Mouse (Mus musculus): ENCODE measurements around the gene Ahdc1. TPM values are rescaled to one million over a fixed set of nuclear protein-coding genes. Genes with fewer than 3 reads are reported as not detected.
A peak's percentile ranks its signal among the peaks of the same experiment; 100 is the strongest.

Ahdc1 gene
- polyA plus RNA-seq, 1 experiment from 2014 or later = 6.1 TPM

DNA sequence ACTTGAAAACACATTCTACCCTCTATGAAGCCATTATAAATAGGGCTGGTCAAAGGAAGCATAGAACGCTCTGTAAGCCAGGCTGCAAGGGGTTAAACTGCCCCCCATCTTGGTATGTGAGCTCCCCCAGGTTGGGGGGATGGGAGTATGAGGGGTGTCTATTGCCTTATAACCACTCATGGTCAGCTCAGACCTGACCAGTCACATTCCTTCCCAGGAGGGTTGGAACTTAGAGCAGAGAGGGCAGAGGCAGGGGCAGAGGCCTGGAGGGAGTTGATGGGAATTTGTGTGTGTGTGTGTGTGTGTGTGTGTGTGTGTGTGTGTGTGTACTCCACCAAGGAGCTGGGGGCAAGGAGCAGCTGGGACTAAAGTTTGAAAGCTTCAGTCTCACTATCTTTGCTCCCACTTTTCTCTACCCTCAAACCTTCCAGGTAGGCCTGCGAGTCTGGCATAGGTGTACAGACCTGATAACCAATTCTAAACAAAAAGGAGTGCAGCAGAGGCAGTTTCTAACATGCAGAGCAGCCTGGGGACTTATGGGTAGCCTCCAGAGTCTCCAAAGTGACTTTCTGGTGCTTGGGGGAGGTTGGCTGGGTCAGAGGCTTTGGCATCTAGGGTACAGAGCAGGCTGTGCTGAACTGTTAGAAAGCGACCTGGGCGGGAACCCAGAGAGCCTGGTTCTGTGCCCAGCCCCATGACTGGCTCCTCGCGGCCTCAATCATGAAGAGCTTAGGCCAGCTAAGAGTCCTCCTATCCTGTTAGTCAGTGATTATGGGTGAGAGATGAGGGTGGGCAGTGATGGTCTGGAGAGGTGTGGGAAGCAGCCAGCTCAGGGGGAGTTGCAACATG lies 33.0 kb downstream of the Ahdc1 start:
- peaks cover 10% of the 10 kb centered on the region; the same call in 1 of the 2 replicates for H3K27me3 ChIP-seq (ENCODE audit: control insufficient read depth, insufficient read depth, low read length)
- no peak overlapping the region; the same call in 1 of the 2 replicates for H3K9ac ChIP-seq (ENCODE audit: low read length)
- peak overlapping the region; percentile 67; the same call in 1 of the 2 replicates for H3K27ac ChIP-seq (ENCODE audit: low read depth, low read length)
- peaks cover 82% of the 10 kb centered on the region for H3K4me1 ChIP-seq (ENCODE audit: control insufficient read depth, insufficient read depth, low read length)
- WGBS = 26% methylated on average over 6 of the region's 6 CpGs
- H3K36me3 ChIP-seq (ENCODE audit: control insufficient read depth, insufficient read depth, low read length) = no peaks in the 10 kb centered on the region
- DNase-seq (ENCODE audit: low spot score) = no peak
- H3K9me3 ChIP-seq (ENCODE audit: control insufficient read depth, low read length) = no peaks in the 10 kb centered on the region
- H3K4me2 ChIP-seq (ENCODE audit: low read depth) = peak overlapping the region; percentile 35; the same call in 1 of the 2 replicates
- no peak for ATAC-seq (ENCODE audit: insufficient read depth, low FRiP score, low TSS enrichment)
- H3K4me3 ChIP-seq (ENCODE audit: low read depth, low read length) = no peak overlapping the region

GRCm38 (mm10) chr4:133044647-133045094 lies 33.6 kb downstream of the Ahdc1 start:
- Histone ChIP-seq H3K9ac (ENCODE audit: low read length) (no peak overlapping the region; the same call in 1 of the 2 replicates), H3K4me2 (ENCODE audit: low read depth) (peak overlapping the region; percentile 23; the same call in 1 of the 2 replicates), H3K27me3 (ENCODE audit: control insufficient read depth, insufficient read depth, low read length) (peaks cover 7% of the 10 kb centered on the region; the same call in 1 of the 2 replicates), H3K4me3 (ENCODE audit: low read depth, low read length) (no peak overlapping the region), H3K4me1 (ENCODE audit: control insufficient read depth, insufficient read depth, low read length) (peaks cover 83% of the 10 kb centered on the region), H3K27ac (ENCODE audit: low read depth, low read length) (0 out of 2 replicates have a peak overlapping the region, but pooled peaks have one; percentile 23), H3K36me3 (ENCODE audit: control insufficient read depth, insufficient read depth, low read length) (no peaks in the 10 kb centered on the region), H3K9me3 (ENCODE audit: control insufficient read depth, low read length) (no peaks in the 10 kb centered on the region)
- no peak for DNase-seq (ENCODE audit: low spot score)
- no peak for ATAC-seq (ENCODE audit: insufficient read depth, low FRiP score, low TSS enrichment)
- WGBS = 11% methylated on average over 6 of the region's 6 CpGs

DNA sequence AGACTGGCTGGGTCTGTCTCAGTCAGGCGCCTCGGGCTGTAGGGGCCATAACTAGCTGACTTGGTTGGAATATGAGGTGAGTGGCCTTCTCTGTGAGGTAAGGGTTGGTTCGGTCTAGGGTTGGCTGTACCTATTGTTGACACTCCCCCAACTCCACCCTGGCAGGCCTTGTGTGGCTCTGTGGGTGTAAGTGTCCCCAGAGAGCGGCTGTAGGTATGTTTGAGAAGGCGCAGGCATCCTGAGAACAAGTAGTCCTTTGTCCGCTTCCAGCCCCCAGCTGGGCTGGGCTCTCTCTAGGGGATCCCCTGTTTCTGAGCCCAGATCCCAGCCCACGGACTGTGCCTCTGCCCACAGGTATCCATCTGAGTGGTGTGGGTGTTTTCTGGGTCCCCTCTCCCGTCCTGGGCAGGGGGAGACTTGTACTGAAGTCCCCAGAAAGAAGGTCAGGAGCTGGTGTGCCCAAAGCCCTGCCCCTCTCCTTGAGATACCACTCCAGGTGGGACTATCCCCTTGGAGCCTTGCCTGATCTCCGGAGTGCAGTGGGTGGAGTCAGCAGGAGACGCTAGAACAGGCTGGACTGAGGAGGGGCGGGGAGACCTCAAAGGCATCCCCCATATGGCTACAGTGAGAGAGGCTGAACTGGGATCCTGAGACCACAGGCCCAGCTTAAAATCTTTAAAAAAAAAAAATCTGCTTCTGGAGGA lies 34.9 kb downstream of the Ahdc1 start:
- no peak for ATAC-seq (ENCODE audit: insufficient read depth, low FRiP score, low TSS enrichment)
- no peak overlapping the region for H3K9ac ChIP-seq (ENCODE audit: low read length)
- no peaks in the 10 kb centered on the region for H3K9me3 ChIP-seq (ENCODE audit: control insufficient read depth, low read length)
- H3K4me3 ChIP-seq (ENCODE audit: low read depth, low read length) = no peak overlapping the region
- WGBS = 37% methylated on average over 11 of the region's 11 CpGs
- DNase-seq (ENCODE audit: low spot score) = no peak
- peaks cover 82% of the 10 kb centered on the region for H3K4me1 ChIP-seq (ENCODE audit: control insufficient read depth, insufficient read depth, low read length)
- no peaks in the 10 kb centered on the region for H3K27me3 ChIP-seq (ENCODE audit: control insufficient read depth, insufficient read depth, low read length)
- no peak overlapping the region for H3K4me2 ChIP-seq (ENCODE audit: low read depth)
- no peaks in the 10 kb centered on the region for H3K36me3 ChIP-seq (ENCODE audit: control insufficient read depth, insufficient read depth, low read length)
- no peak overlapping the region for H3K27ac ChIP-seq (ENCODE audit: low read depth, low read length)

- H3K9me3 ChIP-seq (ENCODE audit: control insufficient read depth, low read length) = no peaks in the 10 kb centered on the region
- H3K27ac ChIP-seq (ENCODE audit: low read depth, low read length) = peak overlapping the region; percentile 63
- peak overlapping the region; percentile 37; the same call in 1 of the 2 replicates for H3K9ac ChIP-seq (ENCODE audit: low read length)
- 29% methylated on average over 11 of the region's 12 CpGs for WGBS
- H3K27me3 ChIP-seq (ENCODE audit: control insufficient read depth, insufficient read depth, low read length) = no peaks in the 10 kb centered on the region
- H3K4me3 ChIP-seq (ENCODE audit: low read depth, low read length) = no peak overlapping the region
- peak overlapping the region; percentile 22; the same call in 1 of the 2 replicates for H3K4me2 ChIP-seq (ENCODE audit: low read depth)
- DNase-seq (ENCODE audit: low spot score) = no peak
- no peaks in the 10 kb centered on the region for H3K36me3 ChIP-seq (ENCODE audit: control insufficient read depth, insufficient read depth, low read length)
- peaks cover 82% of the 10 kb centered on the region for H3K4me1 ChIP-seq (ENCODE audit: control insufficient read depth, insufficient read depth, low read length)
- ATAC-seq (ENCODE audit: insufficient read depth, low FRiP score, low TSS enrichment) = 0 out of 2 replicates have a peak, but pooled peaks have one; percentile 7
Measured at GRCm38 (mm10) chr4:133046691-133047352, 35.8 kb downstream of the Ahdc1 start.

- 7% methylated on average over 16 of the region's 16 CpGs for WGBS
- no peaks in the 10 kb centered on the region for H3K36me3 ChIP-seq (ENCODE audit: control insufficient read depth, insufficient read depth, low read length)
Measured at GRCm38 (mm10) chr4:133047353-133048105, 36.5 kb downstream of the Ahdc1 start.

GRCm38 (mm10) chr4:133049071-133049920 lies 38.2 kb downstream of the Ahdc1 start:
- 69% methylated on average over 19 of the region's 19 CpGs for WGBS
- Histone ChIP-seq H3K4me3 (ENCODE audit: low read depth, low read length) (no peak overlapping the region), H3K4me2 (ENCODE audit: low read depth) (no peak overlapping the region), H3K4me1 (ENCODE audit: control insufficient read depth, insufficient read depth, low read length) (peaks cover 64% of the 10 kb centered on the region), H3K36me3 (ENCODE audit: control insufficient read depth, insufficient read depth, low read length) (no peaks in the 10 kb centered on the region), H3K9me3 (ENCODE audit: control insufficient read depth, low read length) (no peaks in the 10 kb centered on the region), H3K27me3 (ENCODE audit: control insufficient read depth, insufficient read depth, low read length) (no peaks in the 10 kb centered on the region), H3K9ac (ENCODE audit: low read length) (peak overlapping the region; percentile 14), H3K27ac (ENCODE audit: low read depth, low read length) (no peak overlapping the region)
- ATAC-seq (ENCODE audit: insufficient read depth, low FRiP score, low TSS enrichment) (no peak), DNase-seq (ENCODE audit: low spot score) (no peak)

More at GRCm38 (mm10) chr4:133047353-133048105, 36.5 kb downstream of the Ahdc1 start:
- Histone ChIP-seq H3K27me3 (ENCODE audit: control insufficient read depth, insufficient read depth, low read length) (no peaks in the 10 kb centered on the region), H3K27ac (ENCODE audit: low read depth, low read length) (peak overlapping the region; percentile 63), H3K4me1 (ENCODE audit: control insufficient read depth, insufficient read depth, low read length) (peaks cover 81% of the 10 kb centered on the region), H3K9me3 (ENCODE audit: control insufficient read depth, low read length) (no peaks in the 10 kb centered on the region), H3K4me2 (ENCODE audit: low read depth) (peak overlapping the region; percentile 22; the same call in 1 of the 2 replicates), H3K9ac (ENCODE audit: low read length) (peak overlapping the region; percentile 37), H3K4me3 (ENCODE audit: low read depth, low read length) (no peak overlapping the region)
- peak; percentile 29; the same call in 1 of the 2 replicates for ATAC-seq (ENCODE audit: insufficient read depth, low FRiP score, low TSS enrichment)
- DNase-seq (ENCODE audit: low spot score) = peak; percentile 80

DNA sequence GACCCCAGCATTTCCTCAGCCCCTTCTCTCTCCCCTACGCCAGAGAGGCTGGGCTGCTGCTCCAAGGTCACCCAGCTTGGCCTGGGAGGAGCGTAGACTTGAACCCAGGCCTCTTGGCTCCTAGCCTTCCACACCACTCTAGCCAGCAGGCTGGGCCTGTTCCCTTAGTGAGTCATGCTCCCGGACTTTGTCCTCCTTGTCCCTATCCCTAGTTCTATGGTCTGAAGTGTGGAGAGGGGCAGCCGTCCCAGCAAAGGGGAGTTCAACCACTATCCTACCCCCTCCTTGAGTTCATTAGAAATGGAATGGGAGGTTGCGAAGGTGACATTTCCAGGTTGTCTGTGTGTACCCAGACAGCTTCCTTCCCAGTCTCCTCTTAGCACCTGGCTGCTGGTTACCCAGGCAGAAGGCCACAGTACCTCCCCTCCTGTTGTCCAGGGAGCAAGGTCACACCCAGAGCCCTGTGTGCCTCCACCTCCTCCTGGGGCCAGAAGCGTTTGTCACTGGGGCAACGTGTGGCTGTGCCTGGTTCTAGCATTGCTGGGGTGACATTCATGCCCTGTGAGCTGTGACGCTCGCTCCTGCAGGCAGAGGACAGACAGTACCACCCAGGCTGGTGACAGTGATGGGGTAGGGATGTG lies 39.3 kb downstream of the Ahdc1 start:
- H3K4me2 ChIP-seq (ENCODE audit: low read depth) = no peak overlapping the region
- no peak for DNase-seq (ENCODE audit: low spot score)
- WGBS = 70% methylated on average over 9 of the region's 9 CpGs
- peaks cover 54% of the 10 kb centered on the region for H3K4me1 ChIP-seq (ENCODE audit: control insufficient read depth, insufficient read depth, low read length)
- H3K4me3 ChIP-seq (ENCODE audit: low read depth, low read length) = no peak overlapping the region
- no peak overlapping the region for H3K27ac ChIP-seq (ENCODE audit: low read depth, low read length)
- no peaks in the 10 kb centered on the region for H3K36me3 ChIP-seq (ENCODE audit: control insufficient read depth, insufficient read depth, low read length)
- ATAC-seq (ENCODE audit: insufficient read depth, low FRiP score, low TSS enrichment) = no peak
- H3K9me3 ChIP-seq (ENCODE audit: control insufficient read depth, low read length) = no peaks in the 10 kb centered on the region
- no peak overlapping the region for H3K9ac ChIP-seq (ENCODE audit: low read length)
- H3K27me3 ChIP-seq (ENCODE audit: control insufficient read depth, insufficient read depth, low read length) = no peaks in the 10 kb centered on the region
